Comparison of ENCODE assay signal across 9 mouse cellular contexts in genomic region chr1:39645905-39646759, GRCm38 (mm10). TPM values are rescaled to one million over a fixed set of nuclear protein-coding genes. Genes with fewer than 3 reads are reported as not detected.
DNase-seq lines count a peak whose midpoint lies in the region; ATAC-seq lines count a peak whose summit lies in the region.
"Had no signal": no experiment of that assay in that cellular context is flagged by ENCODE, and none has a peak within 500 bp of the region (broad histone marks: within the 10 kb centered on the region; RNA-seq: fewer than 3 reads in every experiment).

No protein-coding gene starts in this region.

- no peak overlapping the region for H3K27ac ChIP-seq in hindbrain, embryonic 12.5 days
- no peak overlapping the region for H3K27ac ChIP-seq in hindbrain, embryonic 10.5 days
- peak overlapping the region; percentile 55 for H3K27ac ChIP-seq in hindbrain, embryonic 16.5 days (ENCODE audit: low read depth, low read length)
- H3K27ac ChIP-seq in intestine, embryonic 15.5 days: no peak overlapping the region

- H3K27me3 ChIP-seq in hindbrain, embryonic 12.5 days: peaks cover 26% of the 10 kb centered on the region
- H3K27me3 ChIP-seq in hindbrain, embryonic 10.5 days (ENCODE audit: insufficient read depth, poor library complexity, severe bottlenecking): peaks cover 37% of the 10 kb centered on the region
- H3K27me3 ChIP-seq in hindbrain, embryonic 16.5 days (replicated peaks; ENCODE audit: control insufficient read depth, insufficient read depth, low read length): no peaks in the 10 kb centered on the region
- H3K27me3 ChIP-seq in intestine, embryonic 15.5 days (replicated peaks): peaks cover 22% of the 10 kb centered on the region

- DNase-seq in hindbrain, embryonic 10.5 days (ENCODE audit: low spot score): no peak
- DNase-seq in Muller cell, postnatal 12 days (ENCODE audit: inconsistent ontology term): peak; percentile 43
- DNase-seq in left cerebral cortex, postnatal 4 days: peak; percentile 59
- DNase-seq in gastrocnemius, postnatal 14 days: no peak
- DNase-seq in adrenal gland, postnatal 14 days: no peak
- DNase-seq: lung, postnatal 14 days had no signal

- WGBS in hindbrain, embryonic 12.5 days: 44% methylated on average over 8 of the region's 8 CpGs
- 46% methylated on average over 8 of the region's 8 CpGs for WGBS in hindbrain, embryonic 10.5 days
- 32% methylated on average over 8 of the region's 8 CpGs for WGBS in hindbrain, embryonic 16.5 days
- 62% methylated on average over 8 of the region's 8 CpGs for WGBS in intestine, embryonic 15.5 days

- intact Hi-C loops in left cerebral cortex, postnatal 4 days (cut with DNase I): no loop called here
- intact Hi-C loops in gastrocnemius, postnatal 14 days (cut with DNase I; ENCODE audit: low total_unique reads): no loop called here

- H3K9me3 ChIP-seq in hindbrain, embryonic 12.5 days (replicated peaks): no peaks in the 10 kb centered on the region; the same call in 1 of the 2 replicates
- H3K9me3 ChIP-seq in hindbrain, embryonic 10.5 days: peaks cover 3% of the 10 kb centered on the region; the same call in 1 of the 2 replicates
- no peaks in the 10 kb centered on the region for H3K9me3 ChIP-seq in hindbrain, embryonic 16.5 days (ENCODE audit: control insufficient read depth, low read length)
- no peaks in the 10 kb centered on the region for H3K9me3 ChIP-seq in intestine, embryonic 15.5 days

- 0 out of 2 replicates have a peak, but pooled peaks have one; percentile 15 for ATAC-seq in hindbrain, embryonic 12.5 days (ENCODE audit: low FRiP score)
- ATAC-seq in hindbrain, embryonic 16.5 days: peak; percentile 32
- ATAC-seq in intestine, embryonic 15.5 days: no peak

- no peak overlapping the region for H3K4me2 ChIP-seq in hindbrain, embryonic 12.5 days (replicated peaks)
- H3K4me2 ChIP-seq in hindbrain, embryonic 16.5 days (ENCODE audit: low read length): no peak overlapping the region
- H3K4me2 ChIP-seq in intestine, embryonic 15.5 days (replicated peaks): no peak overlapping the region

- H3K36me3 ChIP-seq in hindbrain, embryonic 12.5 days: no peaks in the 10 kb centered on the region
- no peaks in the 10 kb centered on the region for H3K36me3 ChIP-seq in hindbrain, embryonic 10.5 days
- H3K36me3 ChIP-seq in hindbrain, embryonic 16.5 days (ENCODE audit: control insufficient read depth, insufficient read depth, low read length): 0 out of 2 replicates have a peak, but pooled peaks cover 4% of the 10 kb centered on the region
- no peaks in the 10 kb centered on the region for H3K36me3 ChIP-seq in intestine, embryonic 15.5 days

- no peak overlapping the region for H3K9ac ChIP-seq in hindbrain, embryonic 12.5 days
- no peak overlapping the region for H3K9ac ChIP-seq in hindbrain, embryonic 16.5 days (ENCODE audit: low read depth, low read length)
- H3K9ac ChIP-seq in intestine, embryonic 15.5 days: no peak overlapping the region

- H3K4me3 ChIP-seq in hindbrain, embryonic 12.5 days: no peak overlapping the region
- no peak overlapping the region for H3K4me3 ChIP-seq in hindbrain, embryonic 10.5 days
- H3K4me3 ChIP-seq in hindbrain, embryonic 16.5 days (ENCODE audit: low read length): no peak overlapping the region
- no peak overlapping the region for H3K4me3 ChIP-seq in intestine, embryonic 15.5 days (replicated peaks)

- peaks cover 20% of the 10 kb centered on the region for H3K4me1 ChIP-seq in hindbrain, embryonic 12.5 days
- H3K4me1 ChIP-seq in hindbrain, embryonic 10.5 days (replicated peaks): peaks cover 14% of the 10 kb centered on the region
- H3K4me1 ChIP-seq in hindbrain, embryonic 16.5 days (ENCODE audit: control insufficient read depth, insufficient read depth, low read depth, low read length): peaks cover 10% of the 10 kb centered on the region; the same call in 1 of the 2 replicates
- peaks cover 15% of the 10 kb centered on the region for H3K4me1 ChIP-seq in intestine, embryonic 15.5 days (replicated peaks)

RNA-seq across cellular contexts. Expression of gene Creg2, which starts 5.1 kb away (rescaled TPM):
- polyA plus RNA-seq in hindbrain, embryonic 12.5 days (2016; fragmentation: Nextera tagmentation; extraction: Ambion mirVana): 2.0 and 2.3 TPM in 2 replicates
- 0.35 and 0.78 TPM in 2 replicates for polyA plus RNA-seq in hindbrain, embryonic 10.5 days (2016; fragmentation: Nextera tagmentation; extraction: Ambion mirVana)
- 9.4 and 12.5 TPM in 2 replicates for polyA plus RNA-seq in hindbrain, embryonic 16.5 days (2015; fragmentation: Nextera tagmentation; extraction: Ambion mirVana)
- total RNA-seq in left cerebral cortex, postnatal 4 days (2021): 10 to 100 TPM; 20.7 to 21.2 TPM
- total RNA-seq in gastrocnemius, postnatal 14 days (2021): under 1 TPM; 0.06 to 0.07 TPM
- 0.04 and 0.86 TPM in 2 replicates for total RNA-seq in adrenal gland, postnatal 14 days (2021)
- polyA plus RNA-seq in intestine, embryonic 15.5 days (2015; fragmentation: Nextera tagmentation; extraction: Ambion mirVana): 0.37 and 0.39 TPM in 2 replicates

Comparison
In these comparisons a context has a peak if more than half of its experiments do, and no peak if none do; other contexts are left out.
1. DNase-seq: peak in Muller cell, postnatal 12 days (single experiment) and left cerebral cortex, postnatal 4 days (single experiment); none in hindbrain, embryonic 10.5 days (single experiment), gastrocnemius, postnatal 14 days (single experiment) and adrenal gland, postnatal 14 days (single experiment).